Mouse (Mus musculus): ENCODE measurements around the gene Lrrn2. TPM values are rescaled to one million over a fixed set of nuclear protein-coding genes. Genes with fewer than 3 reads are reported as not detected.
"Not testable (repeated sequence)": the region's sequence is repeated elsewhere in the genome, so short reads cannot be mapped to it uniquely, and the experiment has no call there.

The Lrrn2 gene
- polyA plus RNA-seq, 1 experiment from 2014 or later: 36.5 TPM

DNA sequence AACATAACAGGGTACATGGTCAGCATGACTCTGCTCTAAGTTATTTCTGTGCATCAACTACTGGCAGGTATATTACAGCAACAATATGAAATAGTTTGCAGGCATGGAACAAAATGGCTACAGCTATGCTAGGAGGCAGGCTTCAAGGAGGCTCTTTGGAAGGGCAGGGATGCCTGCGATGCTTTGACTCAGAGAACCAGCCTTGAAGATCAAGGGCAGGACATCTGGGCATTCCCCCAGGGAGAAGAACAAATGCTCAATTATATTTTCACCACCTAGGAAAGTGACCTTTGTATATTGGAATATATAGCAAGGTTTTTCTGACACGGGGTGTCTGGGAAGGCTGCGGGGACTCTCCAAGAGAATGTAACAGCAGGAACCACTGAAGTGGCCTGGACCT, 81.7 kb downstream of the Lrrn2 start:
- no peak overlapping the region for H3K27ac ChIP-seq (replicated peaks; ENCODE audit: low read depth, low read length)
- H3K4me1 ChIP-seq (ENCODE audit: control insufficient read depth, insufficient read depth, low read length): no peaks in the 10 kb centered on the region
- H3K36me3 ChIP-seq (ENCODE audit: control insufficient read depth, insufficient read depth, low read length): no peaks in the 10 kb centered on the region
- DNase-seq (no peak), ATAC-seq (ENCODE audit: low FRiP score, low TSS enrichment) (no peak)
- no peak overlapping the region for H3K4me2 ChIP-seq (ENCODE audit: low read length)
- H3K4me3 ChIP-seq (replicated peaks; ENCODE audit: low read depth, low read length): no peak overlapping the region
- no peak overlapping the region for H3K9ac ChIP-seq (replicated peaks; ENCODE audit: low read length)
- no peaks in the 10 kb centered on the region for H3K9me3 ChIP-seq (ENCODE audit: control insufficient read depth, low read length)
- no peaks in the 10 kb centered on the region for H3K27me3 ChIP-seq (ENCODE audit: control insufficient read depth, insufficient read depth, low read length)
- WGBS: 90% methylated on average over 3 of the region's 3 CpGs

DNA sequence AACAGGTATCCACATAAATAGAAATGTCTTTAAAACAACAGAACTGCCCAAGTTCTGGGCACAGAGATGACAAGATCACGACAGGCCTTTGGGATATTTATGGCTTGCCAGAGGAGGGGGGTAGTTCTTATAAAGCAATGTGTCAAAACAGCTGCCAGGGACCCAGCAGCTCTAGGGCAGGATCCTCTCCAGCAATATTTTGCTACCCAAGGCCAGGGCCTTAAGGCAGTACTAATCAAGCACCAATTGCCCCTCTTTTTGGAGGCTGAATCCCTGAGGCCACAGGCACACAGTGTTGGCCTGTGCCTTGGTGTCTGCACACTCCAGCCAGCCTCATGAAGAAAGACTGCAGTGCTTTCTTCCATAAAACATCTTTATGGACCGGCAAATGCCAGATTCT, 84.0 kb downstream of the Lrrn2 start:
- 94% methylated on average over 2 of the region's 2 CpGs for whole genome bisulfite sequencing

DNA sequence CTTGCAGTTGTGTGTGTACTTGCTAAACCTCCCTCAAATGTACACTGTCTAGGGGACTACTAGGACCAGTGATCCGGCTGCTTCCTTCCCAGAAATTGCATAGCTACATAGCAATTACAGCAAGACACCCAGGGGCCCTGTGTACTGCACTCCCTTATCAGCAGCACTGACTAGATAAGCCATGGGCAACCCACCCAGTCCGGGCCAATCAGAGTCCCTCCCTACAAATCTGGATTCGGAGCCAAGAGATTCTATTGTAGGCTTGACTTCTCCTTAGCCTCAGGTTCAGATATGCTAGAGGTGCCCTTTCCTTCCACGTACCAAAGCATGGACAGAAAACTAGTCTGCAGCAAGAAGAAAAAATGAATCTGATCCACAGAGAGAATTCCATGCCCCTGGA, 84.6 kb downstream of the Lrrn2 start:
- Histone ChIP-seq H3K4me2 (ENCODE audit: low read length) (no peak overlapping the region), H3K27me3 (ENCODE audit: control insufficient read depth, insufficient read depth, low read length) (no peaks in the 10 kb centered on the region), H3K27ac (replicated peaks; ENCODE audit: low read depth, low read length) (no peak overlapping the region), H3K4me1 (ENCODE audit: control insufficient read depth, insufficient read depth, low read length) (no peaks in the 10 kb centered on the region), H3K9me3 (ENCODE audit: control insufficient read depth, low read length) (no peaks in the 10 kb centered on the region), H3K9ac (replicated peaks; ENCODE audit: low read length) (no peak overlapping the region), H3K4me3 (replicated peaks; ENCODE audit: low read depth, low read length) (no peak overlapping the region), H3K36me3 (ENCODE audit: control insufficient read depth, insufficient read depth, low read length) (no peaks in the 10 kb centered on the region)
- WGBS: 91% methylated on average over 4 of the region's 4 CpGs
- no peak for ATAC-seq (ENCODE audit: low FRiP score, low TSS enrichment)
- no peak for DNase-seq

More for the DNA sequence above, 84.0 kb downstream of the Lrrn2 start:
- DNase-seq (no peak), ATAC-seq (ENCODE audit: low FRiP score, low TSS enrichment) (no peak)
- Histone ChIP-seq H3K4me2 (ENCODE audit: low read length) (no peak overlapping the region), H3K4me3 (replicated peaks; ENCODE audit: low read depth, low read length) (no peak overlapping the region), H3K4me1 (ENCODE audit: control insufficient read depth, insufficient read depth, low read length) (no peaks in the 10 kb centered on the region), H3K27ac (replicated peaks; ENCODE audit: low read depth, low read length) (no peak overlapping the region), H3K27me3 (ENCODE audit: control insufficient read depth, insufficient read depth, low read length) (no peaks in the 10 kb centered on the region), H3K36me3 (ENCODE audit: control insufficient read depth, insufficient read depth, low read length) (no peaks in the 10 kb centered on the region), H3K9ac (replicated peaks; ENCODE audit: low read length) (no peak overlapping the region), H3K9me3 (ENCODE audit: control insufficient read depth, low read length) (no peaks in the 10 kb centered on the region)

DNA sequence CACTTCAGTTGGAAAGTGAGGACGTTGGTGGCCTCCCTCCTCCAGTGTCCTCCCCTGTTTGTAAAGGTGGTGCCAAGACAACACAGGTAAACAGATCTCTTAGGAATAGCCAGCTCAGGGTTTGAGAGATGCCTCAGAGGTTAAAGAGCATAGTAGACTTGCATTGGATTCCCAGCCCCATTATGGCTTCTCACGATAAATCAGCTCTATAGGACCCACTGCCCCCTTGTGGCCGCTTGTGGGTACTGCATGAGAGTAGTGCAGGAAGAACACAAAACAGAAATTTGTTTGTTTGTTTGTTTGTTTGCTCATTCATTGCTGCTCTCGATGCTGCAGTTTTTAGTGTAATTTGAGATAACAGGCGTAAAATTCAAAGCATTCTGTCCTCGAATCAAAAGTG, 88.6 kb downstream of the Lrrn2 start:
- ATAC-seq (ENCODE audit: low FRiP score, low TSS enrichment) (no peak), DNase-seq (peak; percentile 69)
- Histone ChIP-seq H3K36me3 (ENCODE audit: control insufficient read depth, insufficient read depth, low read length) (no peaks in the 10 kb centered on the region), H3K9me3 (ENCODE audit: control insufficient read depth, low read length) (no peaks in the 10 kb centered on the region), H3K27me3 (ENCODE audit: control insufficient read depth, insufficient read depth, low read length) (no peaks in the 10 kb centered on the region), H3K4me3 (replicated peaks; ENCODE audit: low read depth, low read length) (no peak overlapping the region), H3K9ac (replicated peaks; ENCODE audit: low read length) (no peak overlapping the region), H3K4me1 (ENCODE audit: control insufficient read depth, insufficient read depth, low read length) (no peaks in the 10 kb centered on the region), H3K27ac (replicated peaks; ENCODE audit: low read depth, low read length) (no peak overlapping the region), H3K4me2 (ENCODE audit: low read length) (no peak overlapping the region)
- WGBS: 27% methylated on average over 6 of the region's 6 CpGs

DNA sequence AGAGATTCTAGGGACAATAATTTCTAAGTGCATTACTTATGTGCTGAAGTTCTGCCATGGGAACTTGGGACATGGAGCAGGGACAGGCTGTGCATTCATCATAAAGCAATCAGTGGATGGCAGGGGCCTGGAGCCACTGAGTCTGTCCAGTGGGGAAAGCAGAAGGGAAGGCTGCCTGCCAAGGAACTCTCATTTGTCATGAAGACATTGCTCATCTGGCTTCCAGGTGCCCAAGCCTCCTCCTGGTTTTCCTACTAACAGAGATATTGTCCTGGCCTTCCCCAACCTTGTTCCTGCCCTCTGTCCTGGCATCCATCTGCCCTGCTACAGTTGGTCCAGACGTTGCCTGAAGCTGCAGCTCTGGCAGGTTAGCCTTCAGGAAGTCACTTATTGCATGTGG, 97.3 kb downstream of the Lrrn2 start:
- H3K4me1 ChIP-seq (ENCODE audit: control insufficient read depth, insufficient read depth, low read length): no peaks in the 10 kb centered on the region
- ATAC-seq (ENCODE audit: low FRiP score, low TSS enrichment) (no peak), DNase-seq (no peak)
- H3K4me2 ChIP-seq (ENCODE audit: low read length): no peak overlapping the region
- no peaks in the 10 kb centered on the region for H3K27me3 ChIP-seq (ENCODE audit: control insufficient read depth, insufficient read depth, low read length)
- H3K36me3 ChIP-seq (ENCODE audit: control insufficient read depth, insufficient read depth, low read length): peaks cover 5% of the 10 kb centered on the region; the same call in 1 of the 2 replicates
- 89% methylated on average over 1 of the region's 1 CpGs for WGBS
- no peak overlapping the region for H3K9ac ChIP-seq (replicated peaks; ENCODE audit: low read length)
- no peaks in the 10 kb centered on the region for H3K9me3 ChIP-seq (ENCODE audit: control insufficient read depth, low read length)
- no peak overlapping the region for H3K27ac ChIP-seq (replicated peaks; ENCODE audit: low read depth, low read length)
- H3K4me3 ChIP-seq (replicated peaks; ENCODE audit: low read depth, low read length): no peak overlapping the region

DNA sequence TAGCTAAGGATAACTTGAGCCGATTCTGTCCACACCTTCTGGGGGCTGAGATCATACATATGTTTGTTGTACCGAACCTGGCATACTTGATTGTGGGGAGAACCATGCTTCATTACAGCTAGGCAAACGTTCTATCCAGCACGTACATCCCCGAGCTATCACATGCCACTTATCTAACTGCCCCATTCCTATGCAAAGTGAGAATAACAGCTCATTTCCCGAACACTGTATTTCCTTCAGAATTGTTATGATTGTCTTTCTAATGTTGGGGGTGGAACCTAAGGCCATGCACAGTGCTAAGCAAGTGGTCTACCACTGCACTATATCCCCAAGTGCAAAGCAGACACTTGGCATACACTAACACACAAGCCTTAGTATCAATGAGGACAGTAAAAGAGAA, 101.2 kb downstream of the Lrrn2 start:
- H3K9ac ChIP-seq (replicated peaks; ENCODE audit: low read length): no peak overlapping the region
- no peak overlapping the region for H3K4me2 ChIP-seq (ENCODE audit: low read length)
- no peaks in the 10 kb centered on the region for H3K4me1 ChIP-seq (ENCODE audit: control insufficient read depth, insufficient read depth, low read length)
- H3K27me3 ChIP-seq (ENCODE audit: control insufficient read depth, insufficient read depth, low read length): no peaks in the 10 kb centered on the region
- H3K4me3 ChIP-seq (replicated peaks; ENCODE audit: low read depth, low read length): no peak overlapping the region
- no peaks in the 10 kb centered on the region for H3K9me3 ChIP-seq (ENCODE audit: control insufficient read depth, low read length)
- no peak for ATAC-seq (ENCODE audit: low FRiP score, low TSS enrichment)
- no peak overlapping the region for H3K27ac ChIP-seq (replicated peaks; ENCODE audit: low read depth, low read length)
- WGBS: 95% methylated on average over 6 of the region's 6 CpGs
- no peak for DNase-seq
- H3K36me3 ChIP-seq (ENCODE audit: control insufficient read depth, insufficient read depth, low read length): peaks cover 24% of the 10 kb centered on the region

DNA sequence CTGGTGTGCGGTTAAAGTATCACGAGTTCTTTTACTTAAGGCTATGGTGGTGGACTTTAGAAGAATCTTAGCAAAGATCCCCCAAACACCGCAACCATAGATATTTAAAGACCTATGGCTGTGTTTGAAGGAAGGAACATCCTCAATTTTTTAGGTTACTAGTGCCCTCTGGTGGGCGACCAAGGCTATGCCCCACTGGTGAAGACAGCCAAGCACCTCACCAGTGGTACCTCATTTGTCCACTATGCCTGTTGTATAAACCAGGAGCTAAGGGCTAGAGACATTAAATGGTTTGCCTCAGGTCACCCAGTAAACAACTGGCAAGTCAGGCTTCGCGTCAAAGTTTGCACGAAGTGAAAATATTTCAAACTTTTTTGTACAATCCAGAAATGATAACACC, 102.7 kb downstream of the Lrrn2 start:
- peak; percentile 91 for DNase-seq

DNA sequence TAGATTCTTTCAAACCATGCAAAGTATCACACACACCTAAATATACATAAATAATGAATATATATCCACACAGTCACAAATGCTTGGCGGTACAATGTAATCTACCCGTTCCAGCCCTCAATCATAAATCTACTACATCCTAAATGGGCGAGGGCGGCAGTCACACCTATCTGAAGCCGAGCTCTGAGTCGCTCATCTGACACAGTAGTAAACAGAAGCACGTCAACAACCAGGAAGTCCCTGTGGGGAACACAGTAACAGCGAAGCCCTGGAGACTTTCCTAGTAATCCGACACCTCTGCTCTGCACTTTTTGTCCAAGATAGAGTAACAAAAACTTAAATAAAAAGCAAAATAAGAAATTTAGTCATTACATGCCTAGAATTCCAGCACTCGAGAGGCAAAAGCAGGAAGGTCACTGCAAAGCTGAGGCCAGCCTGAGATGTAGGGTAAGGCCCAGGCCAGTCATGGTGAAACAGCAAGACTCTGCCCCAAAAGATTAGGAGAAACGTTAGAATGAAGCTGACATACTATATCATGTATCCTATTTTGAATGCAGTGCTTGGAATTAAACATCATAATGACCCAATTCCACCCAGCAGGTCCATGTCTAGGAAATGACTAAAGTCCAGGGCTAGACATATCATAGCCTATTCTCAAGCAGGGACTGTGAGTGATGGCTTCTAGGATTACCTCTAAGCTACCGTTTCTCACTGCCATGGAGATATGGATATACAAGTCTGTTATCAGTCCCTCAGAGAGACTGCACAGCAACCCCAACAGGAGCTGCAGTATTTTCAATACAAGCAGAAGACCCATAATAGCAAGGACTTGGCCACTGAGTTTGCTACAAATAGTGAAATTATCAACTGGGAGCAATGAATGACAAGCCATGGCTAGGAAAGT, 108.7 kb downstream of the Lrrn2 start:
- WGBS: 90% methylated on average over 12 of the region's 12 CpGs
- not testable (repeated sequence) for H3K9me3 ChIP-seq (ENCODE audit: control insufficient read depth, low read length); H3K4me3 ChIP-seq (replicated peaks; ENCODE audit: low read depth, low read length); H3K27me3 ChIP-seq (ENCODE audit: control insufficient read depth, insufficient read depth, low read length); H3K4me1 ChIP-seq (ENCODE audit: control insufficient read depth, insufficient read depth, low read length); H3K9ac ChIP-seq (replicated peaks; ENCODE audit: low read length); H3K27ac ChIP-seq (replicated peaks; ENCODE audit: low read depth, low read length); DNase-seq; H3K4me2 ChIP-seq (ENCODE audit: low read length); ATAC-seq (ENCODE audit: low FRiP score, low TSS enrichment)
- peaks cover 66% of the 10 kb centered on the region for H3K36me3 ChIP-seq (ENCODE audit: control insufficient read depth, insufficient read depth, low read length)

More for the DNA sequence above, 102.7 kb downstream of the Lrrn2 start:
- WGBS: 62% methylated on average over 7 of the region's 7 CpGs
- no peaks in the 10 kb centered on the region for H3K9me3 ChIP-seq (ENCODE audit: control insufficient read depth, low read length)
- no peaks in the 10 kb centered on the region for H3K4me1 ChIP-seq (ENCODE audit: control insufficient read depth, insufficient read depth, low read length)
- H3K27ac ChIP-seq (replicated peaks; ENCODE audit: low read depth, low read length): no peak overlapping the region
- ATAC-seq (ENCODE audit: low FRiP score, low TSS enrichment): peak; percentile 55; the same call in 1 of the 2 replicates
- no peak overlapping the region for H3K9ac ChIP-seq (replicated peaks; ENCODE audit: low read length)
- no peaks in the 10 kb centered on the region for H3K27me3 ChIP-seq (ENCODE audit: control insufficient read depth, insufficient read depth, low read length)
- peaks cover 31% of the 10 kb centered on the region for H3K36me3 ChIP-seq (ENCODE audit: control insufficient read depth, insufficient read depth, low read length)
- no peak overlapping the region for H3K4me2 ChIP-seq (ENCODE audit: low read length)
- no peak overlapping the region for H3K4me3 ChIP-seq (replicated peaks; ENCODE audit: low read depth, low read length)
